Mouse (Mus musculus) left cerebral cortex, adult 6 months (tissue): ENCODE results near the gene Rplp2. TPM values are rescaled to one million over a fixed set of nuclear protein-coding genes. Genes with fewer than 3 reads are reported as not detected.

Experiments
- long read RNA-seq, 2 experiments: library from polyadenylated mRNA; unstranded; transcript quantifications; one replicate each; pipeline ENCODE4 v2.0.0; 2019 to 2020
- polyA plus RNA-seq: library from polyadenylated mRNA; unstranded; fragments of <200 nt; fragmentation: Nextera tagmentation; gene quantifications from 2 replicates; pipeline ENCODE4 v1.2.3, GENCODE M21; 2021

The Rplp2 gene
- 2,138 and 2,186 TPM in 2 replicates for polyA plus RNA-seq
- long read RNA-seq, experiment 1, transcript Rplp2-201 (5 exons, 964 nt), result major isoform, 97 of 105 reads
- long read RNA-seq, experiment 1, partial matches to known transcripts, result 0 of 105 reads
- long read RNA-seq, experiment 1, other reads (novel, unspliced or antisense), result 6 of 105 reads
- long read RNA-seq, experiment 2, transcript Rplp2-202 (4 exons, 449 nt), result minor isoform, 23 of 928 reads
- long read RNA-seq, experiment 2, transcript Rplp2-201 (5 exons, 964 nt), result major isoform, 852 of 928 reads
- long read RNA-seq, experiment 2, partial matches to known transcripts, result 7 of 928 reads
- long read RNA-seq, experiment 2, other reads (novel, unspliced or antisense), result 46 of 928 reads

GRCm38 (mm10) chr7:141447110-141447991 is at the start of gene Rplp2:
Rplp2 (plus strand) TSS chr7:141447370.

GRCm38 (mm10) chr7:141413809-141414584 is 33.2 kb upstream of the Rplp2 start, which contains the start of gene Gatd1:
Gatd1 (minus strand) TSS chr7:141414136.

GRCm38 (mm10) chr7:141429310-141429709 is 17.9 kb upstream of the Rplp2 start, which contains the start of gene Cend1:
Cend1 (minus strand) TSS chr7:141429491.

GRCm38 (mm10) chr7:141437178-141438120 is 9.7 kb upstream of the Rplp2 start, which contains the start of gene Slc25a22:
Slc25a22 (minus strand) TSS chr7:141437892.

GRCm38 (mm10) chr7:141443828-141444237 is 3.3 kb upstream of the Rplp2 start, which contains the start of gene Pidd1:
Pidd1 (minus strand) TSS chr7:141444025.

GRCm38 (mm10) chr7:141454967-141455551 is 7.9 kb downstream of the Rplp2 start, which contains the start of gene Pnpla2:
Pnpla2 (plus strand) TSS chr7:141455198.

GRCm38 (mm10) chr7:141460391-141461113 is 13.4 kb downstream of the Rplp2 start, which contains the start of gene Cracr2b:
Cracr2b (plus strand) TSS chr7:141461094.

GRCm38 (mm10) chr7:141467230-141468030 is 20.3 kb downstream of the Rplp2 start, which contains the start of gene Cd151:
Cd151 (plus strand) TSS chr7:141467392.

GRCm38 (mm10) chr7:141475011-141475804 is 28.0 kb downstream of the Rplp2 start, which contains the start of the genes Polr2l and Tspan4:
Polr2l (minus strand) TSS chr7:141475132.
Tspan4 (plus strand) TSS chr7:141475240.

Other genes starting within 250 kb of the Rplp2 start
- gene Lmntd2, start 233.3 kb upstream of the Rplp2 start, polyA plus RNA-seq, result not detected in 2 replicates
- 1.9 and 2.6 TPM in 2 replicates for gene Rassf7, start 231.5 kb upstream of the Rplp2 start, polyA plus RNA-seq
- 17.9 and 20.5 TPM in 2 replicates for gene Phrf1, start 218.6 kb upstream of the Rplp2 start, polyA plus RNA-seq
- gene Irf7, start 180.9 kb upstream of the Rplp2 start, polyA plus RNA-seq, result 2.1 and 4.0 TPM in 2 replicates
- not detected in 2 replicates for gene Cdhr5, start 170.6 kb upstream of the Rplp2 start, polyA plus RNA-seq
- 0.45 and 0.78 TPM in 2 replicates for gene Sct, start 168.2 kb upstream of the Rplp2 start, polyA plus RNA-seq
- 0.55 and 0.61 TPM in 2 replicates for gene Drd4, start 155.4 kb upstream of the Rplp2 start, polyA plus RNA-seq
- 54.9 and 58.5 TPM in 2 replicates for gene Deaf1, start 119.7 kb upstream of the Rplp2 start, polyA plus RNA-seq
- gene Tmem80, start 119.6 kb upstream of the Rplp2 start, polyA plus RNA-seq, result 33.0 and 33.7 TPM in 2 replicates
- gene Eps8l2, start 108.5 kb upstream of the Rplp2 start, polyA plus RNA-seq, result 3.2 and 5.2 TPM in 2 replicates
- 241 and 260 TPM in 2 replicates for gene Taldo1, start 55.2 kb upstream of the Rplp2 start, polyA plus RNA-seq
- gene Gatd1, start 33.2 kb upstream of the Rplp2 start, polyA plus RNA-seq, result 38.8 and 54.8 TPM in 2 replicates
- gene Cend1, start 17.9 kb upstream of the Rplp2 start, polyA plus RNA-seq, result 211 and 240 TPM in 2 replicates
- gene Slc25a22, start 9.5 kb upstream of the Rplp2 start, polyA plus RNA-seq, result 82.6 and 134 TPM in 2 replicates
- gene Pidd1, start 3.3 kb upstream of the Rplp2 start, polyA plus RNA-seq, result 0.28 and 0.41 TPM in 2 replicates
- gene Pnpla2, start 7.8 kb downstream of the Rplp2 start, polyA plus RNA-seq, result 14.2 and 16.1 TPM in 2 replicates
- gene Cracr2b, start 13.7 kb downstream of the Rplp2 start, polyA plus RNA-seq, result 3.8 and 5.6 TPM in 2 replicates
- gene Cd151, start 20.0 kb downstream of the Rplp2 start, polyA plus RNA-seq, result 19.9 and 43.0 TPM in 2 replicates
- gene Polr2l, start 27.8 kb downstream of the Rplp2 start, polyA plus RNA-seq, result 81.1 and 93.5 TPM in 2 replicates
- gene Tspan4, start 27.9 kb downstream of the Rplp2 start, polyA plus RNA-seq, result 24.3 and 26.7 TPM in 2 replicates
- gene Chid1, start 92.5 kb downstream of the Rplp2 start, polyA plus RNA-seq, result 50.6 and 67.4 TPM in 2 replicates
- gene Ap2a2, start 114.8 kb downstream of the Rplp2 start, polyA plus RNA-seq, result 81.2 and 127 TPM in 2 replicates
- gene Muc6, start 207.9 kb downstream of the Rplp2 start, polyA plus RNA-seq, result not detected in 2 replicates
- not detected in 2 replicates for gene Muc2, start 243.0 kb downstream of the Rplp2 start, polyA plus RNA-seq